Mouse (Mus musculus): ENCODE measurements around the gene Hectd4.

DNA sequence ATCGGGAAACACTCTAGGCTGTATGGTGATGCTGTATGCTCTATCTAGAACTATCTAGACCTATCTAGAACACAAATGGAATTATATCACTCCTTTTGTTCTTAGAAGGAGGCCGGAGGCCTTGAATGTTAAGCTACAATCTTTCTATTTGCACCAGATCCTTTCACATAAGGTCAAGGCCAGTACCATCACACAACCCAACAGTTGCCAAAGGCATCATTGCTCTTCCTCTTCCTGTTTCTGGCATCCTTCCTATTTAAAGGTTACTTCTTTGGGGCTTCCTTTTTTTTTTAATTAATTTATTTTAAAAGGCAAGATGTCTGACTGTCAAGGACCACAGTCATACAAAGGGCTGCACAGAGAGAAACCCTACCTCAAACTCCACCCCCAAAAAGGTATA is 22.7 kb upstream of the Hectd4 start:
- TF ChIP-seq CTCF (IDR thresholded peaks at IDR 0.05; ENCODE audit: extremely low read depth, insufficient read depth, low read length) (no peak), POLR2A (IDR thresholded peaks at IDR 0.05; ENCODE audit: extremely low read depth, insufficient read depth, low read length) (no peak)
